Mouse (Mus musculus) cerebellum, adult 11 months (tissue): ENCODE measurements at regions not wholly inside any gene's neighbourhood (a gene's known extent, or its start where the extent isn't known, plus 50 kb on each side); places are given as distances from the start of the nearest gene placed in this dataset.
"Not testable (repeated sequence)": the region's sequence is repeated elsewhere in the genome, so short reads cannot be mapped to it uniquely, and the experiment has no call there.

Experiments used
- DNase-seq: peaks from one replicate; pipeline ENCODE4 v3.0.0; 2022

GRCm38 (mm10) chr9:41429711-41430390 is 268.4 kb upstream of the Ubash3b start:
- no peak for DNase-seq

GRCm38 (mm10) chr9:41429236-41429635 is 267.7 kb upstream of the Ubash3b start:
- no peak for DNase-seq

GRCm38 (mm10) chr9:41426698-41427097 is 265.2 kb upstream of the Ubash3b start:
- DNase-seq = no peak

GRCm38 (mm10) chr9:41425225-41425624 is 263.7 kb upstream of the Ubash3b start:
- no peak for DNase-seq

- no peak for DNase-seq
Observed at GRCm38 (mm10) chr9:41413791-41414190, 252.3 kb upstream of the Ubash3b start.

GRCm38 (mm10) chr9:41413091-41413490 is 251.6 kb upstream of the Ubash3b start:
- not testable (repeated sequence) for DNase-seq

GRCm38 (mm10) chr9:41412174-41412757 is 250.8 kb upstream of the Ubash3b start:
- no peak for DNase-seq

- no peak for DNase-seq
Observed at GRCm38 (mm10) chr9:41408301-41408700, 246.8 kb upstream of the Ubash3b start.

- no peak for DNase-seq
Observed at GRCm38 (mm10) chr9:41407078-41407477, 245.6 kb upstream of the Ubash3b start.

- no peak for DNase-seq
Observed at GRCm38 (mm10) chr9:41402942-41403341, 241.4 kb upstream of the Ubash3b start.

- DNase-seq = no peak
Observed at GRCm38 (mm10) chr9:41400950-41401349, 239.5 kb upstream of the Ubash3b start.

- no peak for DNase-seq
Observed at GRCm38 (mm10) chr9:41395471-41395870, 234.0 kb upstream of the Ubash3b start.

GRCm38 (mm10) chr9:41391591-41392320 is 230.3 kb upstream of the Ubash3b start:
- DNase-seq = no peak

- no peak for DNase-seq
Observed at GRCm38 (mm10) chr9:41379283-41379682, 217.8 kb upstream of the Ubash3b start.

- DNase-seq = no peak
Observed at GRCm38 (mm10) chr9:41378627-41379231, 217.2 kb upstream of the Ubash3b start.

- no peak for DNase-seq
Observed at GRCm38 (mm10) chr9:41377701-41378626, 216.5 kb upstream of the Ubash3b start.

GRCm38 (mm10) chr9:41376948-41377700 is 215.6 kb upstream of the Ubash3b start:
- no peak for DNase-seq

- DNase-seq = no peak
Observed at GRCm38 (mm10) chr9:41375984-41376651, 214.6 kb upstream of the Ubash3b start.

GRCm38 (mm10) chr9:41374591-41375481 is 213.3 kb upstream of the Ubash3b start:
- DNase-seq = no peak

- DNase-seq = no peak
Observed at GRCm38 (mm10) chr9:41366405-41366804, 204.9 kb upstream of the Ubash3b start.
